Mouse (Mus musculus) neural tube, embryonic 12.5 days (tissue): ENCODE measurements around the gene Olfr5. TPM values are rescaled to one million over a fixed set of nuclear protein-coding genes. Genes with fewer than 3 reads are reported as not detected.

Experiments used
- ATAC-seq: fragments of 200-750 bp; cut with Nextera tagmentation; 2 replicates; pipeline ENCODE4 v1.8.0; 2017; ENCODE audit warnings: low read depth, mild to moderate bottlenecking, moderate TSS enrichment, moderate library complexity; ENCODE audit not compliant: low FRiP score
- H3K27ac ChIP-seq: fragments of 300-500 bp; sonication (generic); 2 replicates; pipeline ENCODE4 v1.5.1; 2016
- H3K27me3 ChIP-seq: fragments of 300-500 bp; sonication (generic); replicated peaks from 2 replicates; pipeline ENCODE4 v1.6.1; 2016; ENCODE audit warnings: mild to moderate bottlenecking
- H3K36me3 ChIP-seq: fragments of 300-500 bp; sonication (generic); 2 replicates; pipeline ENCODE4 v1.6.1; 2016; ENCODE audit warnings: mild to moderate bottlenecking
- H3K4me1 ChIP-seq: fragments of 300-500 bp; sonication (generic); 2 replicates; pipeline ENCODE4 v1.6.1; 2016
- H3K4me2 ChIP-seq: fragments of 300-500 bp; sonication (generic); replicated peaks from 2 replicates; pipeline ENCODE4 v1.6.1; 2016; ENCODE audit warnings: mild to moderate bottlenecking
- H3K4me3 ChIP-seq: fragments of 300-500 bp; sonication (generic); 2 replicates; pipeline ENCODE4 v1.5.1; 2016
- H3K9ac ChIP-seq: fragments of 300-500 bp; sonication (generic); 2 replicates; pipeline ENCODE4 v1.6.1; 2016; ENCODE audit warnings: mild to moderate bottlenecking
- H3K9me3 ChIP-seq: fragments of 300-500 bp; sonication (generic); 2 replicates; pipeline ENCODE4 v1.6.1; 2016; ENCODE audit warnings: mild to moderate bottlenecking
- WGBS: fragments of 180-500 bp; shearing (Covaris S2); methylation state at CpG from one replicate; pipeline ENCODE4 v1.1.7; 2016; 5-methylcytosine and 5-hydroxymethylcytosine counted together
- polyA plus RNA-seq: library from polyadenylated mRNA; unstranded; fragments of >200 nt; fragmentation: Nextera tagmentation; extraction: Ambion mirVana; gene quantifications from 2 replicates; pipeline ENCODE4 v1.2.1, GENCODE M21; 2016

Olfr5 gene
- polyA plus RNA-seq, 1 experiment from 2014 or later, result not detected

- H3K4me2 ChIP-seq, result no peak within 1 kb of the TSS
- no peaks in the 10 kb centered on the region for H3K27me3 ChIP-seq
- H3K36me3 ChIP-seq, result no peaks in the 10 kb centered on the region
- no peak within 1 kb of the TSS for H3K4me3 ChIP-seq
- no peaks in the 10 kb centered on the region for H3K9me3 ChIP-seq
- 79% methylated on average over 3 of the region's 3 CpGs for WGBS
- ATAC-seq, result no peak
- H3K4me1 ChIP-seq, result peaks cover 7% of the 10 kb centered on the region; the same call in 1 of the 2 replicates
- H3K27ac ChIP-seq, result no peak within 1 kb of the TSS
- no peak within 1 kb of the TSS for H3K9ac ChIP-seq
Measured at GRCm38 (mm10) chr7:6438388-6438787, 48.4 kb downstream of the Olfr5 start, which contains the start of gene Olfr1344. Olfr1344 (plus strand) TSS chr7:6438688.

GRCm38 (mm10) chr7:6430342-6430741 lies 56.4 kb downstream of the Olfr5 start:
- Histone ChIP-seq H3K4me1 (peaks cover 6% of the 10 kb centered on the region; the same call in 1 of the 2 replicates), H3K27me3 (no peaks in the 10 kb centered on the region), H3K4me3 (no peak overlapping the region), H3K4me2 (no peak overlapping the region), H3K36me3 (no peaks in the 10 kb centered on the region), H3K9ac (no peak overlapping the region), H3K9me3 (no peaks in the 10 kb centered on the region; the same call in 1 of the 2 replicates), H3K27ac (no peak overlapping the region)
- 57% methylated on average over 2 of the region's 2 CpGs for WGBS
- no peak for ATAC-seq

GRCm38 (mm10) chr7:6429381-6429780 lies 57.4 kb downstream of the Olfr5 start:
- no peak overlapping the region for H3K9ac ChIP-seq
- H3K4me1 ChIP-seq, result no peaks in the 10 kb centered on the region
- H3K4me2 ChIP-seq, result no peak overlapping the region
- 87% methylated on average over 3 of the region's 3 CpGs for WGBS
- no peaks in the 10 kb centered on the region for H3K36me3 ChIP-seq
- H3K9me3 ChIP-seq, result no peaks in the 10 kb centered on the region; the same call in 1 of the 2 replicates
- no peak for ATAC-seq
- H3K27me3 ChIP-seq, result no peaks in the 10 kb centered on the region
- H3K4me3 ChIP-seq, result no peak overlapping the region
- no peak overlapping the region for H3K27ac ChIP-seq

Other genes with a start within 250 kb of the Olfr5 start
- gene Epp13, start 234.2 kb downstream of the Olfr5 start, polyA plus RNA-seq, result not detected in 2 replicates
- gene Zfp667, start 200.4 kb downstream of the Olfr5 start, polyA plus RNA-seq, result 15.1 and 15.4 TPM in 2 replicates
- gene Zfp583, start 155.7 kb downstream of the Olfr5 start, polyA plus RNA-seq, result 8.0 and 10.1 TPM in 2 replicates
- 3.7 and 5.2 TPM in 2 replicates for gene Gm3854, start 143.2 kb downstream of the Olfr5 start, polyA plus RNA-seq
- gene Zfp78, start 123.7 kb downstream of the Olfr5 start, polyA plus RNA-seq, result 2.0 and 3.1 TPM in 2 replicates
- 15.5 and 15.6 TPM in 2 replicates for gene Zfp28, start 103.6 kb downstream of the Olfr5 start, polyA plus RNA-seq
- gene Smim17, start 88.2 kb downstream of the Olfr5 start, polyA plus RNA-seq, result 1.5 and 1.7 TPM in 2 replicates
- gene Gm20715, start 76.7 kb downstream of the Olfr5 start, polyA plus RNA-seq, result not detected in 2 replicates
- not detected in 2 replicates for gene Olfr1344, start 48.3 kb downstream of the Olfr5 start, polyA plus RNA-seq
- not detected in 2 replicates for gene Olfr1336, start 30.8 kb downstream of the Olfr5 start, polyA plus RNA-seq
- gene Olfr1346, start 19.8 kb downstream of the Olfr5 start, polyA plus RNA-seq, result not detected in 2 replicates
- gene Olfr1347, start 12.8 kb upstream of the Olfr5 start, polyA plus RNA-seq, result not detected in 2 replicates
- not detected in 2 replicates for gene Olfr1348, start 21.8 kb upstream of the Olfr5 start, polyA plus RNA-seq
- not detected in 2 replicates for gene Olfr1349, start 36.0 kb upstream of the Olfr5 start, polyA plus RNA-seq
- gene Olfr1350, start 77.9 kb upstream of the Olfr5 start, polyA plus RNA-seq, result not detected in 2 replicates
- gene Zim1, start 209.5 kb upstream of the Olfr5 start, polyA plus RNA-seq, result 1.1 and 1.5 TPM in 2 replicates
- gene Peg3, start 243.5 kb upstream of the Olfr5 start, polyA plus RNA-seq, result 104 and 116 TPM in 2 replicates
- gene Usp29, start 243.6 kb upstream of the Olfr5 start, polyA plus RNA-seq, result 17.3 and 17.5 TPM in 2 replicates